Mouse (Mus musculus): ENCODE measurements around the gene Dtwd1.
"Not testable (repeated sequence)": the region's sequence is repeated elsewhere in the genome, so short reads cannot be mapped to it uniquely, and the experiment has no call there.

Gene Dtwd1

DNA sequence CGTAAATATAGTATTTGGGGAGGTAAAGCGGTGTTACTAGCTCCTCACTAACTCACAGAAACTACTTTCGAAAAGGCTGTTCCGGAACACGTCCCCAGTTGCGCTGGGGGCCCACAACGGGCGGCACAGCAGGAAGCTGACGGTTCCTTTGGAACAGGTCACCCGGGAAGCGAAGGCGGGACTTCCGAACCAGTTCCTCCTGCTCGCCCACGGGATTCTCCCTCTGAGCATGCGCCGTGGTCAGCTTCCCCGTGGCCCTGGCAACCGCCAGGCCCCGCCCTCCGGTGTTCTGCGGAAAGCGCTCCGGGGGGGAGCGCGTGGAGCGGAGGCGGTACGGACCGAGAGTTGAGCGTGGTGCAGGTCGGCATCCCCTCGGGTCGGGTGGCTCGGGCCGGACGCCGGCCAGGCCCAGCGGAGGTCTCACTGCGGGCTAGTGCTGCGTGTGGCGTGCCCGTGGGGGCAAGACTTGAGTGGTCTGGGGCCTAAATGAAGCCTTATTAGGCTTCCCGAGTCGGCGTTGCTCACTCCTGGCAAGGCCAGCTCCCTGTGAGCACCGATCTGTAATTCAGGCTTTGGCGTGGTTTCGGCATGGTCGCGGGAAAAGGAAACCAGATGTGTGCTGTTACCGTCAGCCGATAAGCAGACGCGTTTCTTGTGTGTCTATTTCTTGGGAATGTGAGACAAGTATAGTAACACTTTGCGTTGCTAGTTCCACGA lies at the start of gene Dtwd1, which contains the start of gene Fam227b:
Gene Dtwd1, plus strand, starts transcription at position 287 of the 717 bp plus-strand sequence.
Gene Fam227b, minus strand, starts transcription at position 150 of the 717 bp plus-strand sequence.
- peak; percentile 99 for DNase-seq (ENCODE audit: low spot score)

DNA sequence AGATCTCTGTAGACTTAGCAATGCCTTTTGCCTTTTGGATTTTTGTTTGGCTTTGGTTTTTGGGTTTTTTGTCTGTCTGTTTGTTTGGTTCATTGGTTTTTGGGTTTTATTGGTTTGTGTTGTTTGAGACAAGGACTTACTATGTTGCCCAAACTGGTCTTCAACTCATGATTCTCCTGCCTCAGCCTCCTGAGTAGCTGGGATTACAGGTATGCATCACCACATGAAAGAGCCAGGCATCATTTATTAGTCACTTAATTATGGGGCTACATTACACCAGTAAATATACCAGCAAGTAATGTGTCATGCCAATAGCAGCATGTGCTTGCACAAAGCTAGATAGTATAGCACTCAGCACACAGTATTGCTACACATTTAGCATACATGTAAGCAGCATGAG lies 4.2 kb upstream of the Dtwd1 start:
- no peak for DNase-seq (ENCODE audit: low spot score)

DNA sequence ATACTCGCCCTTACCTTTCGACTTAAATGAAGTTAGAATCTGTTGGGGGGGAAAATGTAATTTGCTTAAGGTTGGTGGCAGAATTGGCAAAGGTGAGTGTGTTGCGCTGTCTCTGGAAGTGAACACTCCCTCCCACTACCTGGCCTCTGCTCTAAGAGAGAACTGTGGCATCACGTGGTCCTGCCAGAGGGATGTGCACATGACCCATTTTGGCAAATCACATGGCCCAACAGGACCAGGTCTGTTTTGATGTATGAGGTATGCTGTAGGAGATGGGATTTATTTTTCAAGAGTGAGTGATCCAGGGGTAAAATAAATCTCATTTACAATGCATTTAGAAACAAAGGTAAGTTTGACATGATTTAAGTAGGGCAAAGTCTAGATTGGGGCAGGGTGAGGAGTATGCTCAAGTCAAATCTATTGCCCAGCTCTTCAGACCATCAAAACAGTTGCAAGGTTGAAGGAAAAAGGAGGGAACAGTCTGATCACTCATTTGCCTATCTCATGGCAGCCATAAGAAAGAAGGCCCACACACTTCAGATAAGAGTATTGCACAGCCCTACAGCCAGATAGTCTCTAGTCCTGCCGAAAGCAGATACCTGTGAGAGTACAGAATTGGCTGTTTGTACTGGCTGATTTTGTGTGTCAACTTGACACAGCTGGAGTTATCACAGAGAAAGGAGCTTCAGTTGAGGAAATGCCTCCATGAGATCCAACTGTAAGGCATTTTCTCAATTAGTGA lies 13.5 kb downstream of the Dtwd1 start:
- DNase-seq (ENCODE audit: low spot score) = no peak

DNA sequence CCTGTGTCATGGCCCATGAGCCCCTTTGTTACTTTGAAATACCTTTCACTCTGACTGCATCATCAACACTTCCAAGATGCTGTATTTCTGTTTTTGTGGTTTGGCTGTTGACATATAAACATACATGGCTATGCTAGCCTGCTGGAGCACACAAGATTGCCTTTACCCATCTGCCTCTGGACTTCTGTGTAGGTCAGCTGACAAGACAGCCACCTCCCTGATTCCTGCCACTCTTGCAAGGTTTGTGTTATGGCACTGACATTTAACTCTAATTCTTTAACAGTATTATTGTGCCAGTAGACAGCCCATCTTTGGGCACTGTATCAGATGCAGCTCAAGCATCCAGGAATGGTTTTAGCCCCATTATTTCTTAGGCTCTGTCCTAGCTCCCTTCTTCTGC lies 14.4 kb downstream of the Dtwd1 start:
- no peak for DNase-seq (ENCODE audit: low spot score)

DNA sequence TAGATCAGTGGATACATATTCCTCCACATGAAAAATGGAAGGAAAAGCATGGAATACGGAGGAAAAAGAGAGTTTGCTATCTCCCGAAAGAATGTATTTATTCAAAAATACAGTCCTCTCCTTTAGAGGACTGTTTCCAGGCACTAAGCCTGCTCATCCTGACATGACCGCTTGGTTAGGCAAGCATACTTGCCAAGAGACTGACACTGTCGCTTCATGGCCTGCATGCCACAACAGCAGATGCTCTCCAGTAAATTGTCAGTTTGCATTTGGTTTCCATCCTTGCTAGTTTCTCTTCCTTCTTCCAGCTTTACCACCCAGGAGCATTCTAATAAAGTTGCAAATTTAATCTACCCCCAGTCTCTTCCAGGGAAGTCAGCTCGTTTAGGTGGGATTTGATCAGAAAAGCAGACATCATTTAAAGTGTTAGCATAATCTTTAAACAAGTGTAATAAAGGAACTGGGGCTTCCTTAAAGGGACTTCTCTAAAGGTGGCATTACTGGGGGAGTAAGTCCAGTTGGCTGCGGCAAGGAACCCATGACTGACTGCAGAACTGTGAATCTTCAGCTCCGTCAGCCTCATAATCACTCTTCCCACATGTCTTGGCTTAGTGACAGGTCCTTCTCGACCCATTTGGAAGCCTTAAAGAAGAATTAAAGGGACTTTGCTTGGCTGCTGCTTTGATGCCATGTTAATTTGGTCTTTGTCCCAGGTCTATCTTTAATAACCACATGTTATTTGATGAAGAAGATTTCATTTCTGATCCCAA lies 15.1 kb downstream of the Dtwd1 start:
- DNase-seq (ENCODE audit: low spot score) = no peak

DNA sequence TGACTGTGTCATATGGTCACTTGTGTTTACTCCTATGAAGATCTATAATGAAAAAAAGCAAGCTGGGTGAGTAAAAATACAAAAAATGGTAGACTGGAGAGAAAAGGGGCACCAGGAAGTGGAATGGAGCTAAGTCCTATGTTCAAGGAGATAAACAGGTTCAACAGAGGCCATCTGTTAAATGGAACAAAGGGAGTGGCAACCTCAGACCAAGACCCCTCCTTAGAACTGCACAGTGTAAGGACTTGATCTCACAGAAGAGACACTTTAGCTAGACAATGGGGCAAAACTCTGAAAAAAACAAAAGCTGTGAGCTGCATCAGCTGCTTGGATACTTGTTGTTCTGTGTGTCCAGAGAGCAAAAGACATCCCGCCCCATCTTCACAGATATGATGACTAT lies 19.5 kb downstream of the Dtwd1 start:
- DNase-seq (ENCODE audit: low spot score) = no peak

DNA sequence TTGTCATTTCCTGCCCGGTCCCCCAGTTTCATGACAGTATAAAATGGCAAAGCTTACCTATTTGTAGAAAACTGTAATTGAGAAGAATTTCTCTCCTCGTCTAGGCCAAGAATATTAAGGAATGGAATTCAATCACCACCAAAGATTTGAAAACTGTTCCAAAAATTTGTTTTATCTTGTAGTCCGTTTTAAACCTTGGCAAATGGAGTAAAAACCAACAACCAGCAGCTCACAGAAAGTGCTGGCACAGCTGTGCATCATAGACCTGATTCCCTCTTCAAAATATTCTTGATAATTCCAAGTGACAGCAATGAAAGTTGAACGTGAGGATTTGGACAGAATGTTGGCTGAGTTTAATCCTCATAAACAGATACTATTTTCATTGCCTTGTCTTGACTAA lies 39.4 kb downstream of the Dtwd1 start:
- no peak for DNase-seq (ENCODE audit: low spot score)

DNA sequence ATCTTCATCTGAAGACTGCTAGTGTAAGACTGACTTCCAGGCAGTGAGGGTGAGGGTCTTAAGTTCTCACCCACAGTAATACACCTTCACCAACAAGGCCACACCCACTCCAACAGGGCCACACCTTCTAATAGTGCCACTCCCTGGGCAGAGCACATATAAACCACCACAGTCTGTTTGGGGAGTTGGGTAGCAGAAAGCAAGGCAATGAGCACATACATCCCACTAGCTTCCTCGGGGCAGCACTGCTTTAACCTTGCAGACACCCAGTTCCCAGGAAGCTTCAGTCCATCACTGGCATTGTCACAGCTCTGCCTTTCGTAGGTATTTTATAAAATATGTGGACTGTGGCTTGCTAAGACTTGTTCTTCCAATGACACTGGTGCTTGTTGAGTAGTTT lies 40.2 kb downstream of the Dtwd1 start:
- DNase-seq (ENCODE audit: low spot score) = no peak

DNA sequence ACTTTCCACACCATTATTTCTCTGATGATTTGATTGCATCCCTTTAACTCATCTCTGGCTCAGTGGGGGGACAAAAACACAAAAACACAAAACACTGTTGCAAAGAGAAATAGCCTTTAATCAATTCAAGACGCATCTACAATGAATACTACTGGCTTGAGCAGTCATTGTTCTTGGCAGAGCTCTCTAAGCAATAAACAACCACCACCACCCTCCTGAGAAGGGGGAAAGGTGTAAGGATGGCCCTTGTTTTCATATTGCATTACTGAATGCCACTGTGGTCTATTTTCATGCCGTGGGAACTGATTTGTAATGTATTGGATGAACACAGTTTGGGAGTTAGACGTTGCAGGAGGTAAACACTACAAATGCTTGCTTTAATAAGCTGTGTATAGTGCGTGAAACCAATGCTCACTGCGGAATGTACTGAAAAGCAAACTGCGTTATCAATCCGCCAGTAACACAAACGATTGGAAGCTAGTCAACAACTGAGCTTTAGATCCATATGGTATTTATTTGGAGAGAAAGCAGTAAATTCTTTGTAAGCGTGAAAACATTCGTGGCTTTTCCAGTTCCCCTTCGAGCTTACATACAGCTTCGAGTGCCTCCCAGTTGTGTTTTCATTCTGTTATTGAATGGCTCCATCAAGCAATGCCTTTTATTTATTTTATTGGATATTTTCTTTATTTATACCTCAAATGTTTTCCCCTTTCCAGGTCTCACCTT lies 43.9 kb downstream of the Dtwd1 start:
- no peak for DNase-seq (ENCODE audit: low spot score)

DNA sequence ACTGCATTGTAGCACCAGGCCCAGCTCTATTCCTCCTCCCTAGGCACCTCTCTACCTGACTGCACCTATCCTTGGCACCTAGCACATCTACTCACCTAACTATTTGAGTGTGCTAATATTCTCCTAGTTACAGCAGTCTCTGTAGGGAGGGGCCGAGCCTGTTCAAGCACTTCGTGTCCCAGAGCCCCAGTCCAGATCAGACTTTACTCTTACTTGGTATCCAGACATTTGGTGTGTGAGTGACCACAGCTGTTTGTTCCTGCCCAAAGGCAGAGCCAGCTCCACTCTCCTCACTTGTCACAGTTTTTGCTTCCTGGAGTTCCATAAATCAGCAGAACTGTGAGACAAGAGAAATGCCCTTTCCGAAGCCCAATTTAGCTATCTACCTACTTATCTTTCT lies 47.0 kb downstream of the Dtwd1 start:
- DNase-seq (ENCODE audit: low spot score) = peak; percentile 32

DNA sequence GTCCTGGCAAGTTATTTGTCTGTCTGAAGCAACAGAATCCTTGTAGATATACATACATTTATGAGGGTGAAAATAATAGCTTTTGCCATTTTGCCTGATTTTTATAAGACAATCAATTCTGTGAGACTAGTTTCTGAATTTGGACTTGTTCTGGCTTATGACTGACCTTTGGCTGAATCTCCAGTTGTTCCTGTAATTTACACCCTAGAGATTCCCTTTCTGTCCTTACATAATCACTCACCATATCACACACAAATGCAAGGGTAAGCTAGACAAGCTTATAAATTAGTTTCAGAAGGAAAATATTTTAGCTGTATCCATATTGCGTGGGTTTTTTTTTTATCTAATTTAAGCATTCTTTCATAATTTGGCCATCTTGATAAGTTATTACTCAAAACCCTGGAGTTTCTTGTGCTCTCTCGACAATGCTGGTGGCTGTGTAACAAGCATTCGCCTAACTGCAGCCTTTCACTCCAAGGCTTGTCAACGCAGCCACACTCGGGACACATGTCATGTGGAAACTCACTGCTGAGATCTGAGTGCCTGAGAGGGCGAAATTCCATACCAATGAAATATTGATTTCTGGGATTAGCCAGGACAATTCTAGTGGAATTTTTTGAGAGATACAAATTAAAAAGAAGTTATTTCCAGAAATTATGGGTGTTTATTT lies 59.2 kb downstream of the Dtwd1 start:
- no peak for DNase-seq (ENCODE audit: low spot score)

DNA sequence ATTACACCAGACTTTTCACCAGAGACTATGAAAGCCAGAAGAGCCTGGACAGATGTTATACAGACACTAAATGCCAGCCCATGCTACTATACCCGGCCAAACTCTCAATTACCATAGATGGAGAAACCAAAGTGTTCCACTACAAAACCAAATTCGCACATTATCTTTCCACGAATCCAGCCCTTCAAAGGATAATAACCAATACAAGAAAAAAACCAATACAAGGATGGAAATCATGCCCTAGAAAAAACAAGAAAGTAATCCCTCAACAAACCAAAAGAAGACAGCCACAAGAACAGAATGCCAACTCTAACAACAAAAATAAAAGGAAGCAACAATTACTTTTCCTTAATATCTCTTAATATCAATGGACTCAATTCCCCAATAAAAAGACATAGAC lies 62.9 kb downstream of the Dtwd1 start, which contains the start of gene Gm17555:
Gene Gm17555, plus strand, starts transcription at position 301 of the 400 bp plus-strand sequence.
- not testable (repeated sequence) for DNase-seq (ENCODE audit: low spot score)

All from lung, postnatal 25 days (tissue).